Mouse (Mus musculus) cortical plate, adult 2 months (tissue): ENCODE data around the gene Fndc9.

Source experiments
- CTCF ChIP-seq: fragments of 200-500 bp; IDR thresholded peaks from 2 replicates; pipeline ENCODE4 v1.5.1; 2011; ENCODE audit warnings: mild to moderate bottlenecking, control low read depth, low read length; ENCODE audit not compliant: insufficient read depth; ENCODE audit errors: extremely low read depth
- POLR2A ChIP-seq: fragments of 200-500 bp; IDR thresholded peaks from 2 replicates; pipeline ENCODE4 v1.6.1; 2011; ENCODE audit warnings: mild to moderate bottlenecking, low read length, control low read depth; ENCODE audit not compliant: insufficient read depth; ENCODE audit errors: extremely low read depth

DNA sequence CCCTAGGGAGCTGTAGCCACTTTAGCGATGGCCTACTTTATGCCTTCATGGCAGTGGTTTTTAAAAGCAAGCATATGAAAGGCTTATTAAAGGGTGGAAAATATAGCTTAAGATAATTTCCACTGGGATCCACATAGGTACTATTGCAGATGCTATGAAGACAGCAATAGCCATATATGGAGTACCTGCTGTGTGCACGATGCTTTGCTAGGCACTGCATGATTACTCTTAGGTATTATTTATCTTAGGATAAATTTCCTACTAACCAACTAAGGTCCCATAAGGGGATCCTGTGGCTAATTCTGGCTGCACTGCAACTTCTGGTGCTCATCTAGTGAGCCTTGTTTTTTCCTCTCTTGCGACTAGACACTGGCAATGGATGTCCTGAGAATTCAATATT lies 13.0 kb downstream of the Fndc9 start:
- TF ChIP-seq CTCF: no peak
- no peak for TF ChIP-seq POLR2A
